Mouse (Mus musculus): ENCODE measurements around the gene Ttyh2.

Ttyh2 gene

GRCm38 (mm10) chr11:114764820-114765818, 89.9 kb downstream of the Ttyh2 start, which contains the start of gene Kif19a:
Kif19a (plus strand) TSS chr11:114765388.
- DNase-seq (ENCODE audit: low spot score): peak; percentile 23

- no peak for DNase-seq (ENCODE audit: low spot score)
Measured at GRCm38 (mm10) chr11:114769911-114770310, 94.7 kb downstream of the Ttyh2 start.

Data from testis, postnatal 14 days (tissue).